ENCODE assay signal across 28 mouse cellular contexts in the genomic region with DNA sequence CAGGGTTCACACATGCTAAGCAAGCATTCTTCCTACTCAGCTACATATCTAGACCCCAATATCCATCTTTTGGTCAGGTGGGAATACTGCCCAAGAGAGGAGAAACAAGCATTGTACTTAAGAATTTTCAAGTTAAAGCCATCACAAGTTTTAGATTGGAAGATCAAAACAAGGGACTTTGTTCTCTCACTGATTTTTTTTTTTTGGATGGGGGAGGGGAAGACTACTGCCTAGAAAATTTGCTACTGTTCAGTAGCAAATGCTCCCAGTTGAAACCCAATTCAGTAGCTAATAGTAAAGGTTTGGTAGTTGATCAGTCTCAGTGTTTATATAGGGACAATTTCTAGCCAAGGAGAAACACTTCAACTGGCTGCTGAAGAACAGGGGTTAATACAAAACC. TPM values are rescaled to one million over a fixed set of nuclear protein-coding genes. Genes with fewer than 3 reads are reported as not detected.
DNase-seq lines count a peak whose midpoint lies in the region; ATAC-seq and TF ChIP-seq lines count a peak whose summit lies in the region.
"Had no signal": no experiment of that assay in that cellular context is flagged by ENCODE, and none has a peak within 500 bp of the region (broad histone marks: within the 10 kb centered on the region; RNA-seq: fewer than 3 reads in every experiment).

No protein-coding gene starts in this region.

- H3K9ac ChIP-seq in heart, embryonic 13.5 days: 0 out of 2 replicates have a peak overlapping the region, but pooled peaks have one; percentile 3
- H3K9ac ChIP-seq in liver, adult 2 months (ENCODE audit: low read depth, low read length): no peak overlapping the region
- H3K9ac ChIP-seq in liver, embryonic 12.5 days: no peak overlapping the region
- H3K9ac ChIP-seq in lung, postnatal 0 days (replicated peaks; ENCODE audit: low read depth): no peak overlapping the region
- H3K9ac ChIP-seq in stomach, postnatal 0 days (ENCODE audit: low read length): no peak overlapping the region
- H3K9ac ChIP-seq: kidney, embryonic 15.5 days; liver, embryonic 15.5 days; midbrain, embryonic 12.5 days; neural tube, embryonic 15.5 days; stomach, embryonic 15.5 days had no signal

- H3K36me3 ChIP-seq in heart, embryonic 13.5 days: peaks cover 18% of the 10 kb centered on the region
- H3K36me3 ChIP-seq in liver, adult 2 months (ENCODE audit: control insufficient read depth, insufficient read depth, low read length): 0 out of 2 replicates have a peak, but pooled peaks cover 2% of the 10 kb centered on the region
- H3K36me3 ChIP-seq in liver, embryonic 12.5 days: peaks cover 8% of the 10 kb centered on the region; the same call in 1 of the 2 replicates
- H3K36me3 ChIP-seq in lung, postnatal 0 days (ENCODE audit: insufficient read depth, low read length): no peaks in the 10 kb centered on the region
- H3K36me3 ChIP-seq in stomach, postnatal 0 days (ENCODE audit: control insufficient read depth, insufficient read depth, low read length): no peaks in the 10 kb centered on the region
- H3K36me3 ChIP-seq: liver, embryonic 15.5 days; midbrain, embryonic 12.5 days; neural tube, embryonic 15.5 days; stomach, embryonic 15.5 days had no signal

- no peak for TF ChIP-seq CTCF in liver, adult 2 months (IDR thresholded peaks at IDR 0.05; ENCODE audit: low read depth, low read length)
- TF ChIP-seq CTCF in lung, postnatal 0 days (IDR thresholded peaks at IDR 0.05): no peak
- TF ChIP-seq CTCF in stomach, postnatal 0 days (IDR thresholded peaks at IDR 0.05; ENCODE audit: low read depth): no peak

- DNase-seq in heart, postnatal 25 days (ENCODE audit: low spot score): no peak
- peak; percentile 53 for DNase-seq in liver, adult 2 months (ENCODE audit: extremely low read depth, low read depth, low spot score)
- no peak for DNase-seq in lung, postnatal 0 days (ENCODE audit: low spot score)
- DNase-seq in lung, postnatal 10 days: no peak
- no peak for DNase-seq in stomach, postnatal 0 days (ENCODE audit: low spot score)
- DNase-seq in MN1 (ENCODE audit: low spot score): no peak
- DNase-seq: adrenal gland, postnatal 10 days; cerebellum, adult 8-10 months; cerebellum, postnatal 36 days; embryo, embryonic 11 days; gastrocnemius, postnatal 36 days; heart, adult 2 months; heart, postnatal 10 days; right cerebral cortex, adult 18-20 months; right cerebral cortex, postnatal 4 days; thymus, adult 2 months; thymus, postnatal 4 days had no signal

- ATAC-seq in heart, embryonic 13.5 days (ENCODE audit: extremely low read depth, insufficient number of reproducible peaks, low FRiP score, low TSS enrichment): no peak
- no peak for ATAC-seq in liver, embryonic 12.5 days
- ATAC-seq in lung, postnatal 0 days: no peak
- no peak for ATAC-seq in stomach, postnatal 0 days (ENCODE audit: low FRiP score, low TSS enrichment)
- ATAC-seq: forebrain, embryonic 16.5 days; intestine, postnatal 0 days had no signal

- intact Hi-C loops in heart, postnatal 25 days (cut with DNase I): loop anchor here (5.0 kb wide), 2 partner anchors 35 to 60 kb away; no protein-coding TSS in a partner anchor

- TF ChIP-seq POLR2A in liver, adult 2 months (IDR thresholded peaks at IDR 0.05; ENCODE audit: extremely low read depth, insufficient read depth, low read length): no peak

- H3K27me3 ChIP-seq in heart, embryonic 13.5 days (replicated peaks): no peaks in the 10 kb centered on the region
- H3K27me3 ChIP-seq in liver, adult 2 months (ENCODE audit: control insufficient read depth, insufficient read depth, low read length): no peaks in the 10 kb centered on the region
- H3K27me3 ChIP-seq in liver, embryonic 12.5 days (replicated peaks): no peaks in the 10 kb centered on the region
- no peaks in the 10 kb centered on the region for H3K27me3 ChIP-seq in lung, postnatal 0 days (replicated peaks; ENCODE audit: insufficient read depth, low read length)
- H3K27me3 ChIP-seq in stomach, postnatal 0 days (ENCODE audit: control insufficient read depth, insufficient read depth, low read length): no peaks in the 10 kb centered on the region
- H3K27me3 ChIP-seq: kidney, embryonic 15.5 days; liver, embryonic 15.5 days; midbrain, embryonic 12.5 days; neural tube, embryonic 15.5 days; stomach, embryonic 15.5 days had no signal

- peaks cover 22% of the 10 kb centered on the region; the same call in 1 of the 2 replicates for H3K79me2 ChIP-seq in liver, adult 2 months (ENCODE audit: control insufficient read depth, insufficient read depth, low read length)

- no peak overlapping the region for H3K4me3 ChIP-seq in heart, embryonic 13.5 days
- H3K4me3 ChIP-seq in liver, adult 2 months (ENCODE audit: insufficient read depth, low read depth, low read length): no peak overlapping the region
- no peak overlapping the region for H3K4me3 ChIP-seq in liver, embryonic 12.5 days
- no peak overlapping the region for H3K4me3 ChIP-seq in lung, postnatal 0 days (ENCODE audit: low read depth, low read length)
- no peak overlapping the region for H3K4me3 ChIP-seq in stomach, postnatal 0 days (ENCODE audit: low read depth, low read length)
- H3K4me3 ChIP-seq: heart, adult 2 months; left cerebral cortex, adult 2 months; liver, embryonic 15.5 days; midbrain, embryonic 12.5 days; neural tube, embryonic 15.5 days; stomach, embryonic 15.5 days had no signal

- no peak for TF ChIP-seq EP300 in lung, postnatal 0 days (IDR thresholded peaks at IDR 0.05)
- no peak for TF ChIP-seq EP300 in stomach, postnatal 0 days (optimal IDR thresholded peaks at IDR 0.05)

- H3K9me3 ChIP-seq in heart, embryonic 13.5 days: no peaks in the 10 kb centered on the region
- H3K9me3 ChIP-seq in liver, embryonic 12.5 days (replicated peaks): no peaks in the 10 kb centered on the region
- H3K9me3 ChIP-seq in lung, postnatal 0 days (ENCODE audit: low read length): no peaks in the 10 kb centered on the region
- H3K9me3 ChIP-seq in stomach, postnatal 0 days (ENCODE audit: control insufficient read depth, low read length): no peaks in the 10 kb centered on the region
- H3K9me3 ChIP-seq: kidney, embryonic 15.5 days; liver, embryonic 15.5 days; midbrain, embryonic 12.5 days; neural tube, embryonic 15.5 days; stomach, embryonic 15.5 days had no signal

- peaks cover 27% of the 10 kb centered on the region for H3K4me1 ChIP-seq in heart, embryonic 13.5 days
- peaks cover 13% of the 10 kb centered on the region for H3K4me1 ChIP-seq in liver, adult 2 months (ENCODE audit: control insufficient read depth, insufficient read depth, low read length)
- peaks cover 33% of the 10 kb centered on the region for H3K4me1 ChIP-seq in liver, embryonic 12.5 days
- H3K4me1 ChIP-seq in lung, postnatal 0 days (ENCODE audit: insufficient read depth, low read depth, low read length): peaks cover 8% of the 10 kb centered on the region; the same call in 1 of the 2 replicates
- H3K4me1 ChIP-seq in stomach, postnatal 0 days (replicated peaks; ENCODE audit: control insufficient read depth, insufficient read depth): no peaks in the 10 kb centered on the region

- H3K27ac ChIP-seq in heart, embryonic 13.5 days (replicated peaks): no peak overlapping the region
- H3K27ac ChIP-seq in liver, adult 2 months (replicated peaks; ENCODE audit: insufficient read depth, low read depth, low read length): no peak overlapping the region
- H3K27ac ChIP-seq in liver, embryonic 12.5 days: no peak overlapping the region
- H3K27ac ChIP-seq in lung, postnatal 0 days (ENCODE audit: low read length): peak overlapping the region; percentile 39; the same call in 1 of the 2 replicates
- no peak overlapping the region for H3K27ac ChIP-seq in stomach, postnatal 0 days (replicated peaks)
- H3K27ac ChIP-seq: heart, adult 2 months; kidney, embryonic 15.5 days; left cerebral cortex, adult 2 months; liver, embryonic 15.5 days; midbrain, embryonic 12.5 days; neural tube, embryonic 15.5 days; stomach, embryonic 15.5 days had no signal

- H3K4me2 ChIP-seq in heart, embryonic 13.5 days: peak overlapping the region; percentile 72; the same call in 1 of the 2 replicates
- no peak overlapping the region for H3K4me2 ChIP-seq in liver, embryonic 12.5 days
- peak overlapping the region; percentile 51; the same call in 1 of the 2 replicates for H3K4me2 ChIP-seq in lung, postnatal 0 days (replicated peaks; ENCODE audit: low read depth, low read length)
- peak overlapping the region; percentile 2; the same call in 1 of the 2 replicates for H3K4me2 ChIP-seq in stomach, postnatal 0 days (replicated peaks; ENCODE audit: low read depth)
- H3K4me2 ChIP-seq: liver, embryonic 15.5 days; midbrain, embryonic 12.5 days; stomach, embryonic 15.5 days had no signal

RNA-seq across cellular contexts. Expression of gene Gm28047, which starts 2.3 kb away (rescaled TPM):
- 0.41 TPM in 1 of 2 replicates, not detected in the other for polyA plus RNA-seq in heart, embryonic 13.5 days (2015; fragmentation: Nextera tagmentation; extraction: Ambion mirVana)
- not detected for total RNA-seq in heart, postnatal 25 days (2021)
- total RNA-seq in liver, adult 2 months (2014; rRNA removed): not detected in 2 replicates
- polyA plus RNA-seq in liver, adult 2 months (2012; rRNA removed): not detected in 2 replicates
- not detected in 2 replicates for polyA plus RNA-seq in liver, embryonic 12.5 days (2016; fragmentation: Nextera tagmentation; extraction: Ambion mirVana)
- not detected in 2 replicates for polyA plus RNA-seq in lung, postnatal 0 days (2015; fragmentation: Nextera tagmentation; extraction: Ambion mirVana)
- polyA plus RNA-seq in stomach, postnatal 0 days (2015; fragmentation: Nextera tagmentation; extraction: Ambion mirVana): not detected in 2 replicates
- total RNA-seq: left cerebral cortex, postnatal 36 days had no signal
- polyA plus RNA-seq: forebrain, embryonic 16.5 days; heart, adult 2 months; intestine, postnatal 0 days; kidney, embryonic 15.5 days; liver, embryonic 15.5 days; midbrain, embryonic 12.5 days; neural tube, embryonic 15.5 days; stomach, embryonic 15.5 days; thymus, adult 2 months had no signal

RNA-seq across cellular contexts. Expression of gene Atf7, which starts 2.7 kb away (rescaled TPM):
- 25.1 and 30.0 TPM in 2 replicates for polyA plus RNA-seq in heart, embryonic 13.5 days (2015; fragmentation: Nextera tagmentation; extraction: Ambion mirVana)
- 10 to 100 TPM; 45.9 to 56.2 TPM for total RNA-seq in heart, postnatal 25 days (2021)
- 10.1 and 12.6 TPM in 2 replicates for total RNA-seq in liver, adult 2 months (2014; rRNA removed)
- 27.8 and 41.1 TPM in 2 replicates for polyA plus RNA-seq in liver, adult 2 months (2012; rRNA removed)
- 11.5 and 14.3 TPM in 2 replicates for polyA plus RNA-seq in liver, embryonic 12.5 days (2016; fragmentation: Nextera tagmentation; extraction: Ambion mirVana)
- 37.4 and 42.8 TPM in 2 replicates for polyA plus RNA-seq in lung, postnatal 0 days (2015; fragmentation: Nextera tagmentation; extraction: Ambion mirVana)
- polyA plus RNA-seq in stomach, postnatal 0 days (2015; fragmentation: Nextera tagmentation; extraction: Ambion mirVana): 17.0 and 17.3 TPM in 2 replicates

RNA-seq across cellular contexts. Expression of gene Atp5g2, which starts 49.6 kb away (rescaled TPM):
- polyA plus RNA-seq in heart, embryonic 13.5 days (2015; fragmentation: Nextera tagmentation; extraction: Ambion mirVana): 72.3 and 73.9 TPM in 2 replicates
- total RNA-seq in heart, postnatal 25 days (2021): 10 to 100 TPM; 38.9 to 50.4 TPM
- total RNA-seq in liver, adult 2 months (2014; rRNA removed): 149 and 181 TPM in 2 replicates
- 342 and 359 TPM in 2 replicates for polyA plus RNA-seq in liver, adult 2 months (2012; rRNA removed)
- polyA plus RNA-seq in liver, embryonic 12.5 days (2016; fragmentation: Nextera tagmentation; extraction: Ambion mirVana): 39.6 and 42.2 TPM in 2 replicates
- polyA plus RNA-seq in lung, postnatal 0 days (2015; fragmentation: Nextera tagmentation; extraction: Ambion mirVana): 48.6 and 49.8 TPM in 2 replicates
- 66.6 and 71.4 TPM in 2 replicates for polyA plus RNA-seq in stomach, postnatal 0 days (2015; fragmentation: Nextera tagmentation; extraction: Ambion mirVana)
